Mouse (Mus musculus): ENCODE measurements around the gene Lysmd4. TPM values are rescaled to one million over a fixed set of nuclear protein-coding genes. Genes with fewer than 3 reads are reported as not detected.
A peak's percentile ranks its signal among the peaks of the same experiment; 100 is the strongest.

Gene Lysmd4
- total RNA-seq (2021), result 1 to 10 TPM; 7.5 to 8.1 TPM
- long read RNA-seq, experiment 1, partial matches to known transcripts, result 0 of 12 reads
- long read RNA-seq, experiment 1, other reads (novel, unspliced or antisense), result 7 of 12 reads
- long read RNA-seq, experiment 2, transcript Lysmd4-201 (3 exons, 2,898 nt), result major isoform, 13 of 30 reads
- long read RNA-seq, experiment 2, partial matches to known transcripts, result 4 of 30 reads
- long read RNA-seq, experiment 2, other reads (novel, unspliced or antisense), result 5 of 30 reads

- DNase-seq, result peak; percentile 98
These were observed at the start of gene Lysmd4 for GRCm38 (mm10) chr7:67222220-67222862. Gene Lysmd4, plus strand, starts transcription at chr7:67222544.

DNA sequence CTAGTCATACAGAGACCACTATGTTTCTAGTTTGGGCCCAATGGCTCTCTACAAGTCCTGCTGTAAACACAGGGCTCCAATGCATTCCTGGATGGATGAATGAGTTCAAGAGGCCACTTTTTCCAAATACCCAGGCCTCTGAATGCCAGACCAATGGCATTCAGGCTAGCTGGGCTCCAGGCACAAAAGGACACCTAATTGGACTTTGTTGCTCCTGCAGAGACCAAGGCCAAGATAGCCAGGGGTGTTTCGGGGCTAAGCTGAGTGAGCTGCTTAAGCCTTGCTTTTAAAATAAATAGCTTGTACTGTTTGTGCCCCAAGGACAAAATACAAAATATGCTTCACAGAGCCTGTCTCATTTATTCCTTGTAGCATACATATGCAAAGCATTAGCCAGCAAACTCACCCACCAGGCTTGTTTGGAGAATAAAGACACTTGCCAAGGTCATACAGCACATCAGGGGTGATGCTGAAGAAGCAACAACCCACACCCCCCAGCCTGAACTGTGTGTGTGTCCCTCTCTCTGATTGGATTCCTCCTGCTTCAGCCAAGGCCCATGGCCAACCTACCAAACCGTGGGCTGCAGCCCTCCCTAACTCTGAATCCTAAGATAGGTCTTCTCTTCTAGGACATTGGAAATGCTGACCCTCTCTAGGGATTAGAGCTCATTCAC, 48.7 kb upstream of the Lysmd4 start:
- DNase-seq, result no peak

GRCm38 (mm10) chr7:67183786-67184185, 38.6 kb upstream of the Lysmd4 start:
- no peak for DNase-seq

DNA sequence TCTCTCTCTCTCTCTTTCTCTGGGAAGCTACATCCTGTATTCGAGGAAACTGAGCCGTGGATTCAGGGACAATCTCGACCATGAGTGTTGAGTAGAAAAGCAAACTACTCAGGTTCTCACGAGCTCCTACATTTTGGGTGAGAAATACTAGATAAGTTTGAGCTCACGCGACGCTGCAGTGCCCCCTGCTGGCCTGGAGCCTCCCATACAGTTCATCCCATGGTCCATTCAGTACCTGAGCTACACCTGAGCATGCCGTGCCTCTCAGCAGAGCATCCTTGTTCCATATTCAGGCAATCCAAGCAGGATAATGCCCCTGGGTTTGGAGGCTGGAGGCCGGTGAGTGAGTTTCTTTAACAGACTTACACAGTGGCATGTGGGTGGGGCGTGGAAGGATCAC, 22.9 kb upstream of the Lysmd4 start:
- peak; percentile 22 for DNase-seq

DNA sequence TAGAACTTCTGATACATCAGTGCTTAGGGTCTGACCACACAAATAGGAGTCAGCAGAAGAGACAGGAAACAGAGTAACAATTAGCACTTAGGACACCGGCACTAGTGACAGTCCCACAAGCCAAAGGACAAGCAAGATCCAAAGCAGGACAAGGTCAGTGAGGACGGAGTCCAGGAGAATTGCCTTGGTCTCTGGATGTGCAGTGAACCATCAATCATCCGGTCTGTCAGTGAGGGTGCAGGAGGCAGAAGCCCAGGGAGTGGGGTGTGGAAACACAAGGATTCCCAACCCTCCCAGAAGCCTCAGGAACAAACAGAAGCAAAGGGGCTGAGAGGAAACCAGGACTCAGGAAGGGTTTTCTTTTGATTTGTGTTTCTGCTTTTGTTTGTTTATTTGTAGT, 18.7 kb upstream of the Lysmd4 start:
- no peak for DNase-seq

- no peak for DNase-seq
These were observed 16.5 kb upstream of the Lysmd4 start for GRCm38 (mm10) chr7:67205734-67206425.

DNA sequence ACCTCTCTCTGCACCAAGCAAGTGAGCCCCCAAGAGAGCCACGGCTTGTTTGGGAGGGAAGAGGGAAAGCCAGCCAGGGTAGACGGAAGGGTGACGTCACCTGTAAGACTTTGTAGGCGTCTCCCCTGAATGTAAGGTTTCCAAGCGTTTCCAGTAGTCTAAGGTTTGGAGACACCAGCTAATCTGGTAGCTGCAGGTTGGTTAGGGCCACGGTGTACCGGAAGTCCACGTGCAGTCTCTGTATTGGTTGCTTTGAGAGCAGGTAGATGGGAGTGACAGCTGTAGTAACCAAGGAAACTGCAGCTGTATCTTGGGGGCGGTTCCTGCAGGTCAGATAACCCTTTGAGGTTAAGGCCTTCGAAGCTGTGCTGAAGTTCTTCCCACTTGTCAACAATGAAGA, 15.8 kb upstream of the Lysmd4 start:
- DNase-seq, result no peak

DNA sequence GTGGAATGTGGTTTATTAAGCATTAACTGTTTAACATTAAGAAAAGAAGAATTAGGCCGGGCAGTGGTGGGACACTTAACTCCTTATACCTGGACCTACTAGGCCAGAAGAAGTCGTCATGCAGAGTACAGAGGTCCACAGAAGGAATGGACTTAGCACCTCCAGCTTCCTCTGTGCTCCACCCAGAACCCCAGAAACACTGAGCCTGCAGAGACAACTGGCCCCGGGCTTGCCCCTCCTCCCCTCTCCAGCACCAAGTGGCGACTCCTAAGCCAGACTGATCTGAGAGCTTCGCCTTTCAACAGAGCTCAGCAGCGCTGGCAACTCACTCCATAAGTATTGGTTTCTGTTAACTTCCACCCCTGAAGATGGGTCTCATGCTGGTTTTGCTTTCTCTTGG, 14.6 kb upstream of the Lysmd4 start:
- no peak for DNase-seq

GRCm38 (mm10) chr7:67208317-67208716, 14.0 kb upstream of the Lysmd4 start:
- DNase-seq, result no peak

GRCm38 (mm10) chr7:67210004-67210833, 12.1 kb upstream of the Lysmd4 start:
- DNase-seq, result no peak

- DNase-seq, result no peak
These were observed 11.0 kb upstream of the Lysmd4 start for GRCm38 (mm10) chr7:67211341-67211740.

- no peak for DNase-seq
These were observed 10.4 kb upstream of the Lysmd4 start for GRCm38 (mm10) chr7:67211971-67212370.

DNA sequence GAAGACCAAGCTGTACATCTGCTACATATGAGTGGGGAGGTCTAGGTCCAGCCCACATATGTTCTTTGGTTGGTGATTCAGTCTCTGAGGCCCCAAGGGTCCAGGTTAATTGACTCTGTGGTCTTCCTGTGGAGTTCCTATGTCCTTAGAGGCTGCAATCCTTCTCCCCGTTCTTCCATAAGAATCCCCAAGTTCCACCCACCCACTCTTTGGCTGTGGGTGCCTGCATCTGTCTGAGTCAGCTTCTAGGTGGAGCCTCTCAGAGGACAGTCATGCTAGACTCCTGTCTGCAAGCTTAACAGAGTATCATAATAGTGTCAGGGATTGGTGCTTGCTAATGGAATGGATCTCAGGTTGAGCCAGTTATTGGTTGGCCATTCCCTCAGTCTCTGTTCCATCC, 8.8 kb upstream of the Lysmd4 start:
- no peak for DNase-seq

DNA sequence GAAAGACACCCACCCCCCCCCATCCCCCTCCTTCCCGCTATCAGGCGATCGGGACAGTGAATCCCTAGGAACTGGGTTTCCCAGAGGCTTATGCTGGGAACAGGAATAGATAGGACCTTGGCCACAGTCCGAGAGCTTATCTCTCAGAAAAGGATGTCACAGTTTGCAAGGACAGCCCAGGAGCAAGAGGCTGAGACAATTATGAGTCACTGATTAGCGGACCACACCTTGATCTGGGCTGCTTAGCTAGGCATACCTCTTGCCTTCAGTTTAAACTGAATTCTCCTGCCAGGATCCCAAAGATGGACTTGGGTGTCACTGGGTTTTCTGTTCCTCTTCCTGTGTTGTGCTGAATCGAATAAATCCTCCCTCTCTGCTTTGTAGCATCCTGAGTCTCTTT, 6.0 kb upstream of the Lysmd4 start:
- no peak for DNase-seq

- DNase-seq, result no peak
These were observed 5.3 kb upstream of the Lysmd4 start for GRCm38 (mm10) chr7:67217025-67217424.

GRCm38 (mm10) chr7:67225943-67226625, 3.7 kb downstream of the Lysmd4 start:
- DNase-seq, result no peak

- DNase-seq, result no peak
These were observed 5.2 kb downstream of the Lysmd4 start for GRCm38 (mm10) chr7:67227538-67227937.

GRCm38 (mm10) chr7:67228390-67228789, 6.0 kb downstream of the Lysmd4 start:
- DNase-seq, result no peak

DNA sequence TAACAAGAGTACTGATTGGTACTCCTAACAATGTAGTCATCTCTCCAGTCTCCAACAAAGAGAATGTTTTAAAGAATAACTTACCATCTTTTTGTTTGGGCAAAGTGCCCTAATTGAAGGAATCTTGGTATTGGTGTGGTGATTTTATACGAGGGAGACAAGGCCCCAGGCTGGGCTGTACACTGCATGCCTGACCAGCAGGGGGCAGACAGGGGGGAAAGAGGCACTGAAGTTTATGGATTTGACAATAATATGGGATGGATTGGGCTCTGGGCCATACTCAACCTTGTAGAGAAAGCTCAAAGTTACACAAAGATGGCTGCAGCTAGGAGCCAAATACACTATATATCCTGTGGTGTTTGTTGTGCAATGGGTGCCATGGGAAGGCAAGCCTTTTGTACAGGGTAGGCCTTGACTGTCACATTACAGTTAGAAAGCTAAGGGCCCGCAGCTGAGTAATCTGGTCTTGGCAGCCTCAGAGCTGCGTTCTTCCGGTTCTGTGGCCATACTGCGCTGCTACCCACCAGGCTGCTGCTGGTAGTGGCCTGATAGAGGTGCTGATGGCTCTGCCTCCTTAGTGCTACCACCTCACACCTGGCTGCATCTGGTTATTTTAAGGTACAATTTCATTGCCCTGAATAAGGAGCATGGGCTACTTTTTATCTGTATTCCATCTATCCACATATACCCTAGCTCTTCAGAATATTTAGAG, 6.7 kb downstream of the Lysmd4 start:
- no peak for DNase-seq

DNA sequence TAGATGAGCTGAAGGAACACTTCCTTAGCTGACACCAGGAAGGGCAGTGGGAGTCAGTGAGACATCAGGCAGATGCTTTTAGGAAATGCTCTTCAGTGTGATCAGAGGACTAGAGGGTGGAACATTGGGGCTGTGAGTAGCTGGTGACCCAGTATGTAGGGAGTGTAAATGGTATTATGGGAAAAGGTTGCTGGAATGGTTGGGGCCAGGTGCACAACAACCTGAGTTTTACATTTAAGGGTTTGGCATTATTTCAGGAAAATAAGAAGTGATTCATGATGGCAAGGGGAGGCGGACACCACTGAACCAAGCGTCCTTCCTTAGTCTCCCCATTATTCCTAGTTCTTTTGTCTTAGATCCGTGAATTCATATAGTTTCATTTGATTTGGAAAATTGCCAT, 7.4 kb downstream of the Lysmd4 start:
- DNase-seq, result no peak

DNA sequence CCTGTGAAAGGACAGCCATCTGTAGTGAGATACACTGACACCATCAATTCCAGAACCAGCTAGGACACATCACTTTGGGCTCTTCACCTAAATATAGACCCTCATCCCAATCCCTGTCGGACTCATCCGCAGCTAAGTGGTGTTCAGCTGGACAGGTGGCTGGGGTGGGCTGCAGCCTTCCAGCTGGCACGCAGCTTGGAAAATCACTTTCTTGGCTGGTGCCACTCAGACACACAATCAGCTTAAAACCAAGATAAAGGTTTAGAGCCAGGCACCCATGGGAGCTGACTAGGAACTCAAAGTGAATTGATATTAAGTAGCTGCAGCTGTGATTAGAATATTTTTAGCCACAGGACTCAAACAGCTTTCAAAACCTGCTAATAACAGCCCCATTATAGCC, 7.9 kb downstream of the Lysmd4 start:
- peak; percentile 45 for DNase-seq
